ENCODE assay signal across 10 mouse cellular contexts in the genomic region with DNA sequence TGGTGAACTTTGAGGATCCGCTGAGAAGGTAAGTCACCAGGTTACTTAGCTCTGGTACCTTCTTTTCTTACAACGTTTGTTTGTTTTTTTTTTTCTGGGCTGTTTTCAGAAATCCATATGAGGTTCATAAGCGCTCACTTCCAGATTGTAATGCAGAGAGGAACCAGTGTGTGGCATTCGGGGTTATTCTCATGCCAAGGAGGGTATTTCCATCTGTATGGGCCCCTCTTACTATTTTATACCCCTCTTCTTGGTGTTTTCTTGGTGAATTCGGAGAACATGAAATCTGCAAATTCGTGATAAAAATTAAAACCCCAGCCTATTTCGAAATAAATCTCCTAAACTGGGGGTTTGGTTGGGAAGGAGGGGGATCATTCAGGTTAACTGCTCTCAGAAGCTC. TPM values are rescaled to one million over a fixed set of nuclear protein-coding genes. Genes with fewer than 3 reads are reported as not detected.
DNase-seq lines count a peak whose midpoint lies in the region; ATAC-seq lines count a peak whose summit lies in the region.
"Had no signal": no experiment of that assay in that cellular context is flagged by ENCODE, and none has a peak within 500 bp of the region (broad histone marks: within the 10 kb centered on the region; RNA-seq: fewer than 3 reads in every experiment).

No protein-coding gene starts in this region.

- 0 out of 2 replicates have a peak, but pooled peaks cover 9% of the 10 kb centered on the region for H3K27me3 ChIP-seq in embryonic facial prominence, embryonic 14.5 days (replicated peaks; ENCODE audit: control insufficient read depth, insufficient read depth, low read length)
- peaks cover 12% of the 10 kb centered on the region; the same call in 1 of the 2 replicates for H3K27me3 ChIP-seq in limb, embryonic 13.5 days

- peak overlapping the region; percentile 34 for H3K4me3 ChIP-seq in embryonic facial prominence, embryonic 14.5 days (ENCODE audit: low read depth, low read length)
- peak overlapping the region; percentile 37 for H3K4me3 ChIP-seq in limb, embryonic 13.5 days
- H3K4me3 ChIP-seq: erythroblast, embryonic 14.5 days had no signal

- no peaks in the 10 kb centered on the region for H3K36me3 ChIP-seq in embryonic facial prominence, embryonic 14.5 days (ENCODE audit: control insufficient read depth, insufficient read depth, low read length)
- H3K36me3 ChIP-seq in limb, embryonic 13.5 days, result no peaks in the 10 kb centered on the region

- no peak overlapping the region for H3K9ac ChIP-seq in embryonic facial prominence, embryonic 14.5 days (ENCODE audit: low read depth, low read length)
- H3K9ac ChIP-seq in limb, embryonic 13.5 days, result no peak overlapping the region

- DNase-seq in frontal cortex, postnatal 14 days (ENCODE audit: low spot score in 2 of 2), result no peak
- DNase-seq in Muller cell, postnatal 12 days (ENCODE audit: inconsistent ontology term), result peak; percentile 6
- no peak for DNase-seq in embryonic facial prominence, embryonic 14.5 days (ENCODE audit: low spot score)
- no peak for DNase-seq in spleen, adult 18-20 months
- DNase-seq in urinary bladder, postnatal 4 days (ENCODE audit: low spot score in 2 of 2), result no peak
- DNase-seq in gastrocnemius, adult 8-10 months (ENCODE audit: low spot score in 2 of 2), result no peak

- 18% methylated on average over 7 of the region's 7 CpGs for WGBS in embryonic facial prominence, embryonic 14.5 days
- 16% methylated on average over 7 of the region's 7 CpGs for WGBS in limb, embryonic 13.5 days

- H3K27ac ChIP-seq in embryonic facial prominence, embryonic 14.5 days (replicated peaks; ENCODE audit: low read depth, low read length), result no peak overlapping the region
- H3K27ac ChIP-seq in limb, embryonic 13.5 days, result no peak overlapping the region

- no peaks in the 10 kb centered on the region for H3K9me3 ChIP-seq in embryonic facial prominence, embryonic 14.5 days (ENCODE audit: control insufficient read depth, low read length)
- no peaks in the 10 kb centered on the region for H3K9me3 ChIP-seq in limb, embryonic 13.5 days

- 0 out of 2 replicates have a peak, but pooled peaks cover 3% of the 10 kb centered on the region for H3K4me1 ChIP-seq in embryonic facial prominence, embryonic 14.5 days (ENCODE audit: control insufficient read depth, insufficient read depth, low read length)
- H3K4me1 ChIP-seq in limb, embryonic 13.5 days, result peaks cover 13% of the 10 kb centered on the region; the same call in 1 of the 2 replicates

- 0 out of 2 replicates have a peak, but pooled peaks have one; percentile 11 for ATAC-seq in frontal cortex, adult (ENCODE audit: low TSS enrichment)
- ATAC-seq in embryonic facial prominence, embryonic 14.5 days (ENCODE audit: low read depth), result no peak
- ATAC-seq in limb, embryonic 13.5 days (ENCODE audit: low FRiP score, low read depth), result no peak

- peak overlapping the region; percentile 63 for H3K4me2 ChIP-seq in embryonic facial prominence, embryonic 14.5 days (ENCODE audit: low read depth, low read length)
- peak overlapping the region; percentile 63 for H3K4me2 ChIP-seq in limb, embryonic 13.5 days (replicated peaks)

RNA-seq across cellular contexts. Expression of a gene that starts 0.6 kb away (rescaled TPM):
- 1.9 and 2.9 TPM in 2 replicates for polyA plus RNA-seq in embryonic facial prominence, embryonic 14.5 days (2014; fragmentation: Nextera tagmentation; extraction: Ambion mirVana)
- polyA plus RNA-seq in limb, embryonic 13.5 days (2015; fragmentation: Nextera tagmentation; extraction: Ambion mirVana), result 2.8 and 3.6 TPM in 2 replicates
- total RNA-seq in gastrocnemius, adult 8-10 months (2022), result under 1 TPM; 0.07 to 0.24 (median 0.15) TPM
- total RNA-seq: megakaryocyte progenitor cell, adult 5-6 weeks had no signal
- polyA plus RNA-seq: erythroblast, embryonic 14.5 days had no signal
